Mouse (Mus musculus): ENCODE data around the gene Gm20662. TPM values are rescaled to one million over a fixed set of nuclear protein-coding genes. Genes with fewer than 3 reads are reported as not detected.
A peak's percentile ranks its signal among the peaks of the same experiment; 100 is the strongest.
"Not testable (repeated sequence)": the region's sequence is repeated elsewhere in the genome, so short reads cannot be mapped to it uniquely, and the experiment has no call there.

The Gm20662 gene
- total RNA-seq, 2 experiments from 2014 or later: not detected

- no peak for TF ChIP-seq CTCF (IDR thresholded peaks at IDR 0.05)
- Histone ChIP-seq H3K4me3 (no peak overlapping the region), H3K27ac (no peak overlapping the region)
- no peak for DNase-seq
- intact Hi-C loops (cut with DNase I): no loop called here
These were observed 636 bp upstream of the Gm20662 start for GRCm38 (mm10) chr9:107995513-107995912.

- peak within 1 kb of the TSS; percentile 77 for H3K4me3 ChIP-seq
- DNase-seq: peak; percentile 100
- no peak for TF ChIP-seq CTCF (IDR thresholded peaks at IDR 0.05)
- intact Hi-C loops (cut with DNase I): loop anchor here (5.0 kb wide), 1 partner anchor 40 kb away; no protein-coding TSS in a partner anchor
- peak within 1 kb of the TSS; percentile 99 for H3K27ac ChIP-seq
These were observed 6.0 kb downstream of the Gm20662 start, which contains the start of gene Ip6k1 for GRCm38 (mm10) chr9:108001922-108002770. Gene Ip6k1, plus strand, starts transcription at chr9:108002501.

GRCm38 (mm10) chr9:108002778-108003530 is 6.8 kb downstream of the Gm20662 start:
- Histone ChIP-seq H3K27ac (peak overlapping the region; percentile 99), H3K4me3 (peak overlapping the region; percentile 77)
- DNase-seq: no peak
- intact Hi-C loops (cut with DNase I): loop anchor here (5.0 kb wide), 1 partner anchor 41 kb away; no protein-coding TSS in a partner anchor
- TF ChIP-seq CTCF (IDR thresholded peaks at IDR 0.05): no peak

- no peak for TF ChIP-seq CTCF (IDR thresholded peaks at IDR 0.05)
- intact Hi-C loops (cut with DNase I): loop anchor here (5.0 kb wide), 1 partner anchor 41 kb away; no protein-coding TSS in a partner anchor
- DNase-seq: no peak
- peak overlapping the region; percentile 77 for H3K4me3 ChIP-seq
- peak overlapping the region; percentile 99 for H3K27ac ChIP-seq
These were observed 7.4 kb downstream of the Gm20662 start for GRCm38 (mm10) chr9:108003531-108003890.

GRCm38 (mm10) chr9:108008041-108008440 is 11.9 kb downstream of the Gm20662 start:
- intact Hi-C loops (cut with DNase I): no loop called here
- no peak for DNase-seq
- H3K4me3 ChIP-seq: no peak overlapping the region
- H3K27ac ChIP-seq: no peak overlapping the region
- TF ChIP-seq CTCF (IDR thresholded peaks at IDR 0.05): no peak

- Histone ChIP-seq H3K4me3 (no peak overlapping the region), H3K27ac (0 out of 2 replicates have a peak overlapping the region, but pooled peaks have one; percentile 31)
- no peak for DNase-seq
- TF ChIP-seq CTCF (IDR thresholded peaks at IDR 0.05): no peak
- intact Hi-C loops (cut with DNase I): no loop called here
These were observed 14.2 kb downstream of the Gm20662 start for GRCm38 (mm10) chr9:108010385-108010784.

GRCm38 (mm10) chr9:108013577-108013976 is 17.4 kb downstream of the Gm20662 start:
- DNase-seq; H3K4me3 ChIP-seq; H3K27ac ChIP-seq; intact Hi-C loops (cut with DNase I): not testable (repeated sequence)
- TF ChIP-seq CTCF (IDR thresholded peaks at IDR 0.05): peak; percentile 17; the same call in 1 of the 2 replicates

- peak overlapping the region; percentile 28; the same call in 1 of the 2 replicates for H3K27ac ChIP-seq
- no peak for TF ChIP-seq CTCF (IDR thresholded peaks at IDR 0.05)
- no peak for DNase-seq
- no peak overlapping the region for H3K4me3 ChIP-seq
- intact Hi-C loops (cut with DNase I): no loop called here
These were observed 21.0 kb downstream of the Gm20662 start for GRCm38 (mm10) chr9:108017127-108017526.

GRCm38 (mm10) chr9:108020741-108021140 is 24.6 kb downstream of the Gm20662 start:
- Histone ChIP-seq H3K4me3 (peak overlapping the region; percentile 42), H3K27ac (peak overlapping the region; percentile 86)
- no peak for TF ChIP-seq CTCF (IDR thresholded peaks at IDR 0.05)
- intact Hi-C loops (cut with DNase I): no loop called here
- DNase-seq: no peak

GRCm38 (mm10) chr9:108023216-108023615 is 27.1 kb downstream of the Gm20662 start:
- no peak overlapping the region for H3K4me3 ChIP-seq
- TF ChIP-seq CTCF (IDR thresholded peaks at IDR 0.05): no peak
- H3K27ac ChIP-seq: 0 out of 2 replicates have a peak overlapping the region, but pooled peaks have one; percentile 4
- intact Hi-C loops (cut with DNase I): no loop called here
- DNase-seq: no peak

- DNase-seq: no peak
- TF ChIP-seq CTCF (IDR thresholded peaks at IDR 0.05): peak; percentile 25; the same call in 1 of the 2 replicates
- intact Hi-C loops (cut with DNase I): no loop called here
- Histone ChIP-seq H3K27ac (no peak overlapping the region), H3K4me3 (no peak overlapping the region)
These were observed 30.4 kb downstream of the Gm20662 start for GRCm38 (mm10) chr9:108026584-108026983.

GRCm38 (mm10) chr9:108027867-108028266 is 31.7 kb downstream of the Gm20662 start:
- TF ChIP-seq CTCF (IDR thresholded peaks at IDR 0.05): 0 out of 2 replicates have a peak, but pooled peaks have one; percentile 7
- intact Hi-C loops (cut with DNase I): no loop called here
- DNase-seq: no peak
- Histone ChIP-seq H3K27ac (no peak overlapping the region), H3K4me3 (no peak overlapping the region)

- Histone ChIP-seq H3K27ac (no peak overlapping the region), H3K4me3 (no peak overlapping the region)
- no peak for TF ChIP-seq CTCF (IDR thresholded peaks at IDR 0.05)
- DNase-seq: no peak
- intact Hi-C loops (cut with DNase I): no loop called here
These were observed 36.0 kb downstream of the Gm20662 start for GRCm38 (mm10) chr9:108032126-108032525.

Measured in gastrocnemius, adult 2 months (tissue).